Mouse (Mus musculus) CH12.LX (cell line): ENCODE measurements around the gene Ppm1j.

Experiments
- MAX ChIP-seq: IDR thresholded peaks from 2 replicates; pipeline ENCODE4 v1.6.1; 2011; ENCODE audit warnings: low read length, improper control_type of control experiment
- POLR2AphosphoS2 ChIP-seq: IDR thresholded peaks from 2 replicates; pipeline ENCODE4 v1.6.1; 2011; ENCODE audit warnings: low read depth, low read length, improper control_type of control experiment
- TCF12 ChIP-seq: IDR thresholded peaks from 2 replicates; pipeline ENCODE4 v1.6.1; 2014; ENCODE audit warnings: low read depth, mild to moderate bottlenecking, inconsistent platforms, low read length, improper control_type of control experiment

DNA sequence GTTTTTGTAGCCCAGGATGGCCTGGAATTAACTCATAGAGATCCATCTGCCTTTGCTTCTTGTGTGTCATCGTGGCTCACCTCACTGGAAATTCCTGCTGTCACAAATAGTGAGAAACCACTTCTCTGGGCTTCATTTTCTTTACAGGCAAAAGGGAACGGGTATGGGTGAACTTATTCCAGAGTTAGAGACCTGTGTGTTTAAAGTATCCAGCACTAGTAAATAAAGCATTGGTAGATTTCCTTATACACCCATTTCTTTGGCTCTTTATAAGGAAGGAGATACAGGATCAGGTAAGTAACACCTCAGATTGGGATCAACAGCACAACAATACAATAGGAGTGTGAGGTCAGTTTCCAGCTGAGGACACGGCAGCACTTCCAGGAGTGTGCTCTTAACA, 7.2 kb downstream of the Ppm1j start, which contains the start of gene Rhoc:
- TF ChIP-seq POLR2AphosphoS2: no peak
- TF ChIP-seq TCF12: no peak
- TF ChIP-seq MAX: no peak
